23 mouse cellular contexts compared by ENCODE assay signal in the genomic region with DNA sequence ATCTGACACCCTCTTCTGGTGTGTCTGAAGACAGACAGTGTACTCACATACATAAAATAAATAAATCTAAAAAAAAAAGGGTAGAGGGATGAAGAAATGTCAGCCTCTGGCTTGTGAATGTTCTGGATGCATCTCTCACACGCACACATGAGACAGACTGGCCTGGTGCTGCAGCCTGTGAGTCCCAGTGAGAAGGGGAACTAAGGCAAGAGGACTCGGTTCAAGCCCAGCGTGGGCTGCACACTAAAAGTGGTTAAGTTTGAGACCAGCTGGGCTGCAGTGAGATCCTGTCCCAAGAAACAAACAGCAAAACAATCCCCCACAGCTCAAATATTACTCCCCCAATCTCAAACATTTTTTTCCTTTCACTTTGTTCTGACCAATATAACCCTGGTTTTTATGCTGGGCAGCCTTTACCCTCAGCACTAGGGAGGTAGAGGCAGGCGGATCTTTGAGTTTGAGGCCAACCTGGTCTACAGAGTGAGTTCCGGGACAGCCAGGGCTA. TPM values are rescaled to one million over a fixed set of nuclear protein-coding genes. Genes with fewer than 3 reads are reported as not detected.
DNase-seq lines count a peak whose midpoint lies in the region; ATAC-seq and TF ChIP-seq lines count a peak whose summit lies in the region.
"Had no signal": no experiment of that assay in that cellular context is flagged by ENCODE, and none has a peak within 500 bp of the region (broad histone marks: within the 10 kb centered on the region; RNA-seq: fewer than 3 reads in every experiment).

No protein-coding gene starts in this region.

- peaks cover 16% of the 10 kb centered on the region for H3K36me3 ChIP-seq in heart, embryonic 10.5 days
- H3K36me3 ChIP-seq in MEL (ENCODE audit: control insufficient read depth in 1 of 2, insufficient read depth in 2 of 2, low read length in 2 of 2), result peaks cover 0 to 6% of the 10 kb centered on the region in 2 experiments; a peak in 2 of 4 replicates
- H3K36me3 ChIP-seq in limb, embryonic 11.5 days (ENCODE audit: control insufficient read depth, insufficient read depth, low read length), result peaks cover 4% of the 10 kb centered on the region; the same call in 1 of the 2 replicates
- H3K36me3 ChIP-seq in hindbrain, embryonic 16.5 days (ENCODE audit: control insufficient read depth, insufficient read depth, low read length), result peaks cover 5% of the 10 kb centered on the region; the same call in 1 of the 2 replicates

- peaks cover 8% of the 10 kb centered on the region for H3K79me2 ChIP-seq in MEL (ENCODE audit: control insufficient read depth, insufficient read depth, low read length, poor library complexity)

- TF ChIP-seq POLR2A in MEL (IDR thresholded peaks at IDR 0.05; ENCODE audit: control insufficient read depth in 1 of 2, insufficient read depth in 1 of 2, low read depth in 1 of 2, low read length in 2 of 2, poor library complexity in 1 of 2), result no peak

- no peak overlapping the region for H3K4me3 ChIP-seq in heart, embryonic 10.5 days
- H3K4me3 ChIP-seq in layer of hippocampus, adult 2 months, result no peak overlapping the region
- H3K4me3 ChIP-seq in MEL (ENCODE audit: control insufficient read depth in 1 of 2, insufficient read depth in 1 of 2, low read depth in 2 of 2, low read length in 2 of 2), result no peak overlapping the region
- H3K4me3 ChIP-seq in limb, embryonic 11.5 days (ENCODE audit: low read depth, low read length), result no peak overlapping the region
- H3K4me3 ChIP-seq in hindbrain, embryonic 16.5 days (ENCODE audit: low read length), result no peak overlapping the region
- H3K4me3 ChIP-seq: embryonic facial prominence, embryonic 13.5 days; hindbrain, embryonic 10.5 days; intestine, embryonic 15.5 days; megakaryocyte, embryonic 14.5 days had no signal

- no peaks in the 10 kb centered on the region for H3K9me3 ChIP-seq in heart, embryonic 10.5 days
- H3K9me3 ChIP-seq in MEL (replicated peaks; ENCODE audit: insufficient read depth, low read length), result no peaks in the 10 kb centered on the region
- H3K9me3 ChIP-seq in limb, embryonic 11.5 days (ENCODE audit: control insufficient read depth, low read length), result no peaks in the 10 kb centered on the region
- no peaks in the 10 kb centered on the region for H3K9me3 ChIP-seq in hindbrain, embryonic 16.5 days (ENCODE audit: control insufficient read depth, low read length)
- H3K9me3 ChIP-seq: embryonic facial prominence, embryonic 13.5 days; intestine, embryonic 15.5 days had no signal

- TF ChIP-seq RAD21 in MEL (IDR thresholded peaks at IDR 0.05; ENCODE audit: low read depth, low read length), result no peak

- no peak overlapping the region for H3K27ac ChIP-seq in heart, embryonic 10.5 days
- H3K27ac ChIP-seq in layer of hippocampus, adult 2 months, result no peak overlapping the region
- H3K27ac ChIP-seq in MEL (ENCODE audit: control insufficient read depth, low read depth, low read length), result no peak overlapping the region
- no peak overlapping the region for H3K27ac ChIP-seq in limb, embryonic 11.5 days (replicated peaks; ENCODE audit: low read depth, low read length)
- H3K27ac ChIP-seq in hindbrain, embryonic 16.5 days (ENCODE audit: low read depth, low read length), result no peak overlapping the region
- H3K27ac ChIP-seq: embryonic facial prominence, embryonic 13.5 days; hindbrain, embryonic 10.5 days; liver, embryonic 14.5 days had no signal

- intact Hi-C loops in heart, postnatal 25 days (cut with DNase I), result no loop called here

- 0 out of 2 replicates have a peak, but pooled peaks have one; percentile 4 for TF ChIP-seq CTCF in layer of hippocampus, adult 2 months (conservative IDR thresholded peaks at IDR 0.05)
- TF ChIP-seq CTCF in MEL (IDR thresholded peaks at IDR 0.05 in 2 of 3, conservative IDR thresholded peaks at IDR 0.05 in 1 of 3; ENCODE audit: control insufficient read depth in 1 of 3, insufficient read depth in 1 of 3, low read depth in 2 of 3, low read length in 3 of 3, poor library complexity in 1 of 3, severe bottlenecking in 1 of 3), result no peak

- no peak for TF ChIP-seq EP300 in MEL (IDR thresholded peaks at IDR 0.05; ENCODE audit: low read depth in 1 of 2, low read length in 2 of 2)

- DNase-seq in heart, embryonic 10.5 days (ENCODE audit: low spot score), result peak; percentile 70
- no peak for DNase-seq in heart, postnatal 25 days (ENCODE audit: low spot score)
- DNase-seq in layer of hippocampus, adult 2 months (ENCODE audit: low spot score in 2 of 2), result peak in 1 of 2 experiments; percentile 1
- no peak for DNase-seq in layer of hippocampus, adult 9-11 months
- DNase-seq in MEL (ENCODE audit: low read depth, low spot score), result peak; percentile 52
- DNase-seq in limb, embryonic 11.5 days (ENCODE audit: low spot score), result peak; percentile 22
- DNase-seq: adrenal gland, postnatal 14 days; B cell, adult 2 months; cerebellum, adult 2 months; gastrocnemius, postnatal 25 days; lung, postnatal 14 days; thymus, adult 18-20 months had no signal

- no peak for ATAC-seq in limb, embryonic 11.5 days (ENCODE audit: insufficient number of reproducible peaks, low FRiP score, low TSS enrichment, low read depth)
- ATAC-seq in hindbrain, embryonic 16.5 days, result no peak
- ATAC-seq: activated CD4-positive, CD25-positive, alpha-beta regulatory T cell, adult 4 months; intestine, embryonic 15.5 days had no signal

- 90% methylated on average over 5 of the region's 5 CpGs for WGBS in heart, embryonic 10.5 days
- 89% methylated on average over 5 of the region's 5 CpGs for WGBS in limb, embryonic 11.5 days
- 95% methylated on average over 5 of the region's 5 CpGs for WGBS in hindbrain, embryonic 16.5 days

- H3K4me1 ChIP-seq in heart, embryonic 10.5 days, result no peaks in the 10 kb centered on the region
- H3K4me1 ChIP-seq in MEL (ENCODE audit: control insufficient read depth in 1 of 2, insufficient read depth in 2 of 2, low read length in 2 of 2), result peaks cover 3 to 12% of the 10 kb centered on the region in 2 experiments; a peak in 3 of 4 replicates
- no peaks in the 10 kb centered on the region for H3K4me1 ChIP-seq in limb, embryonic 11.5 days (ENCODE audit: control insufficient read depth, insufficient read depth, low read length)
- H3K4me1 ChIP-seq in hindbrain, embryonic 16.5 days (ENCODE audit: control insufficient read depth, insufficient read depth, low read depth, low read length), result peaks cover 15% of the 10 kb centered on the region

- H3K4me2 ChIP-seq in limb, embryonic 11.5 days (ENCODE audit: low read depth, severe bottlenecking), result no peak overlapping the region
- no peak overlapping the region for H3K4me2 ChIP-seq in hindbrain, embryonic 16.5 days (ENCODE audit: low read length)
- H3K4me2 ChIP-seq: embryonic facial prominence, embryonic 13.5 days; heart, embryonic 11.5 days; intestine, embryonic 15.5 days had no signal

- no peak overlapping the region for H3K9ac ChIP-seq in MEL (ENCODE audit: control insufficient read depth, low read depth, low read length, poor library complexity, severe bottlenecking)
- no peak overlapping the region for H3K9ac ChIP-seq in limb, embryonic 11.5 days (ENCODE audit: low read length)
- H3K9ac ChIP-seq in hindbrain, embryonic 16.5 days (ENCODE audit: low read depth, low read length), result no peak overlapping the region
- H3K9ac ChIP-seq: embryonic facial prominence, embryonic 13.5 days; intestine, embryonic 15.5 days; liver, embryonic 14.5 days had no signal

- H3K27me3 ChIP-seq in heart, embryonic 10.5 days (ENCODE audit: insufficient read depth, poor library complexity, severe bottlenecking), result no peaks in the 10 kb centered on the region
- no peaks in the 10 kb centered on the region for H3K27me3 ChIP-seq in MEL (ENCODE audit: control insufficient read depth in 1 of 2, insufficient read depth in 2 of 2, low read length in 2 of 2)
- no peaks in the 10 kb centered on the region for H3K27me3 ChIP-seq in limb, embryonic 11.5 days (ENCODE audit: control insufficient read depth, insufficient read depth, low read length)
- no peaks in the 10 kb centered on the region for H3K27me3 ChIP-seq in hindbrain, embryonic 16.5 days (replicated peaks; ENCODE audit: control insufficient read depth, insufficient read depth, low read length)
- H3K27me3 ChIP-seq: embryonic facial prominence, embryonic 13.5 days; intestine, embryonic 15.5 days; megakaryocyte, embryonic 14.5 days had no signal

TF ChIP-seq in MEL, 35 proteins besides CTCF, POLR2A, EP300 and RAD21 (continues in another document):
- no peak for TF ChIP-seq ZKSCAN1 (IDR thresholded peaks at IDR 0.05; ENCODE audit: low read depth, low read length)
- no peak for TF ChIP-seq POLR2AphosphoS5 (IDR thresholded peaks at IDR 0.05; ENCODE audit: borderline replicate concordance, low read depth, low read length)

RNA-seq across cellular contexts. Expression of gene Actg1, which starts 5.6 kb away (rescaled TPM):
- polyA plus RNA-seq in heart, embryonic 10.5 days (2016; fragmentation: Nextera tagmentation; extraction: Ambion mirVana), result 1,513 and 2,033 TPM in 2 replicates
- 100 to 1,000 TPM; 282 to 346 TPM for total RNA-seq in heart, postnatal 25 days (2021)
- 1,000 to 10,000 TPM; 1,285 to 1,295 TPM for total RNA-seq in layer of hippocampus, adult 2 months (2021)
- 1,328 and 1,871 TPM in 2 replicates for total RNA-seq in MEL (2012; rRNA removed)
- polyA plus RNA-seq in MEL (2012; ENCODE audit: insufficient read depth in 1 of 2, insufficient read length in 2 of 2, low read depth in 1 of 2, low replicate concordance in 2 of 2, missing spikeins in 1 of 2), result 1,000 to 10,000 TPM in 1 of 2 experiments, 100 to 1,000 TPM in 1; 899 to 1,784 TPM
- 2,996 and 3,123 TPM in 2 replicates for polyA plus RNA-seq in limb, embryonic 11.5 days (2014; fragmentation: Nextera tagmentation; extraction: Ambion mirVana)
- 4,199 and 4,222 TPM in 2 replicates for polyA plus RNA-seq in hindbrain, embryonic 16.5 days (2015; fragmentation: Nextera tagmentation; extraction: Ambion mirVana)

RNA-seq across cellular contexts. Expression of gene Fscn2, which starts 18.6 kb away (rescaled TPM):
- polyA plus RNA-seq in heart, embryonic 10.5 days (2016; fragmentation: Nextera tagmentation; extraction: Ambion mirVana), result 0.25 and 0.49 TPM in 2 replicates
- total RNA-seq in heart, postnatal 25 days (2021), result not detected
- 1 to 10 TPM in 1 of 2 experiments, under 1 TPM in 1; 0.69 to 1.1 TPM for total RNA-seq in layer of hippocampus, adult 2 months (2021)
- 0.29 and 0.62 TPM in 2 replicates for total RNA-seq in MEL (2012; rRNA removed)
- polyA plus RNA-seq in MEL (2012; ENCODE audit: insufficient read depth in 1 of 2, insufficient read length in 2 of 2, low read depth in 1 of 2, low replicate concordance in 2 of 2, missing spikeins in 1 of 2), result under 1 TPM in 1 of 2 experiments, not detected in 1; 0.61 TPM
- 0.21 and 0.47 TPM in 2 replicates for polyA plus RNA-seq in limb, embryonic 11.5 days (2014; fragmentation: Nextera tagmentation; extraction: Ambion mirVana)
- 0.66 and 1.6 TPM in 2 replicates for polyA plus RNA-seq in hindbrain, embryonic 16.5 days (2015; fragmentation: Nextera tagmentation; extraction: Ambion mirVana)
- total RNA-seq: layer of hippocampus, postnatal 10 days; monocyte, adult 5-6 weeks had no signal
- polyA plus RNA-seq: cerebellum, adult 2 months; liver, embryonic 14.5 days; small intestine, adult 2 months had no signal

RNA-seq across cellular contexts. Expression of gene Faap100, which starts 35.9 kb away (rescaled TPM):
- 32.5 and 35.9 TPM in 2 replicates for polyA plus RNA-seq in heart, embryonic 10.5 days (2016; fragmentation: Nextera tagmentation; extraction: Ambion mirVana)
- 10 to 100 TPM; 15.2 to 15.3 TPM for total RNA-seq in heart, postnatal 25 days (2021)
- total RNA-seq in layer of hippocampus, adult 2 months (2021), result 10 to 100 TPM; 17.7 to 19.5 TPM
- total RNA-seq in MEL (2012; rRNA removed), result 34.9 and 45.7 TPM in 2 replicates
- polyA plus RNA-seq in MEL (2012; ENCODE audit: insufficient read depth in 1 of 2, insufficient read length in 2 of 2, low read depth in 1 of 2, low replicate concordance in 2 of 2, missing spikeins in 1 of 2), result 10 to 100 TPM in 1 of 2 experiments, not detected in 1; 27.1 TPM
- polyA plus RNA-seq in limb, embryonic 11.5 days (2014; fragmentation: Nextera tagmentation; extraction: Ambion mirVana), result 30.4 and 33.1 TPM in 2 replicates
- polyA plus RNA-seq in hindbrain, embryonic 16.5 days (2015; fragmentation: Nextera tagmentation; extraction: Ambion mirVana), result 103 and 109 TPM in 2 replicates

Comparison
In these comparisons a context has a peak if more than half of its experiments do, and no peak if none do; other contexts are left out.
1. DNase-seq: peak in heart, embryonic 10.5 days (single experiment), MEL (single experiment) and limb, embryonic 11.5 days (single experiment); none in heart, postnatal 25 days (single experiment) and layer of hippocampus, adult 9-11 months (single experiment).